Mouse (Mus musculus) stomach, embryonic 16.5 days (tissue): Measurements from ENCODE around the gene Sqstm1. TPM values are rescaled to one million over a fixed set of nuclear protein-coding genes. Genes with fewer than 3 reads are reported as not detected.

Experiments used
- ATAC-seq: fragments of 200-750 bp; cut with Nextera tagmentation; 2 replicates; pipeline ENCODE4 v1.8.0; 2017; ENCODE audit warnings: moderate number of reproducible peaks, moderate TSS enrichment; ENCODE audit not compliant: insufficient read depth, low FRiP score
- H3K27ac ChIP-seq: fragments of 300-500 bp; sonication (generic); 2 replicates; pipeline ENCODE4 v1.5.1; 2014; ENCODE audit warnings: low read length
- H3K27me3 ChIP-seq: fragments of 300-500 bp; sonication (generic); 2 replicates; pipeline ENCODE4 v1.6.1; 2014; ENCODE audit warnings: low read length, control low read depth, mixed read lengths; ENCODE audit not compliant: control insufficient read depth, insufficient read depth
- H3K36me3 ChIP-seq: fragments of 300-500 bp; sonication (generic); 2 replicates; pipeline ENCODE4 v1.6.1; 2014; ENCODE audit warnings: low read length; ENCODE audit not compliant: control insufficient read depth, insufficient read depth
- H3K4me1 ChIP-seq: fragments of 300-500 bp; sonication (generic); 2 replicates; pipeline ENCODE4 v1.6.1; 2014; ENCODE audit warnings: low read length, control low read depth, mixed read lengths; ENCODE audit not compliant: control insufficient read depth, insufficient read depth
- H3K4me2 ChIP-seq: fragments of 300-500 bp; sonication (generic); 2 replicates; pipeline ENCODE4 v1.6.1; 2014; ENCODE audit warnings: low read depth, low read length, mixed read lengths
- H3K4me3 ChIP-seq: fragments of 300-500 bp; sonication (generic); replicated peaks from 2 replicates; pipeline ENCODE4 v1.5.1; 2014; ENCODE audit warnings: mild to moderate bottlenecking, low read length
- H3K9ac ChIP-seq: fragments of 300-500 bp; sonication (generic); 2 replicates; pipeline ENCODE4 v1.6.1; 2014; ENCODE audit warnings: low read length
- H3K9me3 ChIP-seq: fragments of 300-500 bp; sonication (generic); replicated peaks from 2 replicates; pipeline ENCODE4 v1.6.1; 2016; ENCODE audit warnings: low read length, control low read depth; ENCODE audit not compliant: control insufficient read depth
- WGBS: fragments of 180-500 bp; shearing (Covaris S2); extraction: QIAGEN DNeasy Blood & Tissue Kit; methylation state at CpG from one replicate; pipeline ENCODE4 v1.1.7; 2014; 5-methylcytosine and 5-hydroxymethylcytosine counted together
- polyA plus RNA-seq: library from polyadenylated mRNA; unstranded; fragments of >200 nt; fragmentation: Nextera tagmentation; extraction: Ambion mirVana; gene quantifications from 2 replicates; pipeline ENCODE4 v1.2.1, GENCODE M21; 2015

Sqstm1 gene
- polyA plus RNA-seq, 1 experiment from 2014 or later: 202 TPM

DNA sequence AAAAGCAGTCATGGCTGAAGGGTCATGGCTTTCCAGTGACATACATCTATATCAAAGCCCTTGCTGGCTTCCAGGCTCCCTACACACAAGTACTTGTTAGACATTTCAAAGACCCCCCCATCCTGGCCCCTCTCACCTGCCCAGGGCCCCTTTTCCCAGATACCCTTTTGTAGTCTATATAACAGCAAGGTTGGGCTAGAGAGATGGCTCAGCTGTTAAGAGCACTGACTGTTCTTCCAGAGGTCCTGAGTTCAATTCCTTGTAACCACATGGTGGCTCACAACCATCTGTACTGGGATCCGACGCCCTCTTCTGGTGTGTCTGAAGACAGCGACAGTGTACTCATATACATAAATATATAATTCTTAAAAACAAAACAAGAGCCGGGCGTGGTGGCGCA lies 4.0 kb upstream of the Sqstm1 start:
- WGBS: 92% methylated on average over 6 of the region's 6 CpGs
- no peaks in the 10 kb centered on the region for H3K27me3 ChIP-seq
- no peak overlapping the region for H3K27ac ChIP-seq
- H3K9ac ChIP-seq: no peak overlapping the region
- no peaks in the 10 kb centered on the region for H3K36me3 ChIP-seq
- H3K4me1 ChIP-seq: peaks cover 20% of the 10 kb centered on the region
- no peak overlapping the region for H3K4me3 ChIP-seq
- no peak for ATAC-seq
- H3K4me2 ChIP-seq: no peak overlapping the region
- no peaks in the 10 kb centered on the region for H3K9me3 ChIP-seq

DNA sequence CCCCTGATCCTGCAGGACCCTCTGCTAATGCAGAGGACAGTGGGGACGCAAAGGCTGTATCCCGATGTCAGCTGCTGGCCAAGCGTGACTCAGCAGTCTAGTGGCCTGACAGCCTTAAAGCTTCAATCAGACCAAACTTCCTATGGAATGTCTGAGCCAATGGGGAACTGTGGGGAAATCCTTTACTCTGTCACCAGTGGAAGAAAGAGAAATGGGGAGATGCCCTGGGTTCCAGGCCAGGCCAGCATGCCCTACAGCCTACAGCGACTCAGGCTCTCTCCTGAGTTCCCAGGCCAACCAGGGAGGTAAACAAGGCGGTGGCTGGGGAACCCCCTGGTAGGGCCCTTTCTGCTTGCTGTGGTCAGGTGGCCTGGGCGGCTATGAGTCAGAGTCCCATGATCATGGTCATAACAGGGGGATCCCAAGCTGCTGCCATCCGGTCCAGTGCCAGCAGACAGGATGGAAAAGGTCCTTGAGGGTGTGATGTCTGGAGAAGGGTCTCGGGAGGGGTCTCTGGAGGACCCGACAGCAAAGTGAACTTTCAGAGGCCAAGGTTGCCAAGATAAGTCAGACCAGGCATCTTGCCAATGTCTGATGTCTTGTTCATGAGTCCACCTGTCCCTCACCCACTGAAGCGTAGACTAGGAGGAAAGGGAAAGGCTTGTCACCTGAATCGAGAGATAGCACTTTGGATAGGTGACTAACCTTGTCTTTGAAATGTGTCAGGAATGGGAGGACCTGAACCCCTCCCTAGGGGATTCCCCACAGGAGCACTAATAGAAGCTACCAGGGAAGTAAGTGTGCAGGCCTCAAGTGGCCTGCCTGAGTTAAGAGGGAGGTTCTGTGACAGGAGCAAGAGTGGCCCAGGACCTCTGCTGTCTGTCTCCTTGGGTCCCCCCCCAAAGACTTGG lies 2.5 kb upstream of the Sqstm1 start:
- H3K36me3 ChIP-seq: no peaks in the 10 kb centered on the region
- no peaks in the 10 kb centered on the region for H3K9me3 ChIP-seq
- WGBS: 49% methylated on average over 11 of the region's 11 CpGs
- H3K4me1 ChIP-seq: peaks cover 25% of the 10 kb centered on the region
- no peak overlapping the region for H3K9ac ChIP-seq
- H3K4me3 ChIP-seq: no peak overlapping the region
- H3K27me3 ChIP-seq: no peaks in the 10 kb centered on the region
- ATAC-seq: peak; percentile 57
- H3K27ac ChIP-seq: peak overlapping the region; percentile 3
- H3K4me2 ChIP-seq: no peak overlapping the region

DNA sequence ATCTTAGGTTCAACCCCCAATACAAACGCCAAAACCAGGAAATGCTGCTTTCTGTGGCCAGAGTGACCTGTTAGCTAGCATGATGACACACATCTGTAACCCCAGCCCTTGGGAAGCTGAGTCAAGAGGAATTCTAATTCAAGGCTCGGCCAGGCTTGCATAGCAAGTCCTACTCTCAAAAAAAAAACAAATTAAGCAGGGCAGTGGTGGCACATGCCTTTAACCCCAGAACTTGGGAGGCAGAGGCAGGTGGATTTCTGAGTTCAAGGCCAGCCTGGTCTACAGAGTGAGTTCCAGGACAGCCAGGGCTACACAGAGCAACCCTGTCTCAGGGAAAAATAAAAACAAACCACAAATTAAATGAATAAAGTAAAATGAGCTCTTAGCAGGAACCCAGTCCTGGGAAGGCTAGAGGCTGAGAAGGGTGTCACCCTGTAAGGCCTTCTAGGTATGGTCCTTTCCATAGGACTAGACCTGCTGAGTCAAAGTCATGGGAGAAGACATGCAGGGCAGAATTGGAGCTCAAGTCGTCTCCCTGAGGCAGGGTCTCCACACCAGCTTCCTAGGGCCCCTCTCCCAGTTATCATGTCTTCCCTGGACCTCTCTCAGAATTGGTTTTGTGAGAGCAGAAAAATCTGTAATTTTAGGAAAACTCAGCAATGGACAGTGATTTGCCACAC lies 1.6 kb upstream of the Sqstm1 start:
- no peak overlapping the region for H3K4me2 ChIP-seq
- H3K36me3 ChIP-seq: no peaks in the 10 kb centered on the region
- H3K27me3 ChIP-seq: no peaks in the 10 kb centered on the region
- H3K4me1 ChIP-seq: peaks cover 25% of the 10 kb centered on the region
- WGBS: 64% methylated on average over 3 of the region's 3 CpGs
- H3K4me3 ChIP-seq: no peak overlapping the region
- no peaks in the 10 kb centered on the region for H3K9me3 ChIP-seq
- H3K27ac ChIP-seq: no peak overlapping the region
- no peak for ATAC-seq
- no peak overlapping the region for H3K9ac ChIP-seq

DNA sequence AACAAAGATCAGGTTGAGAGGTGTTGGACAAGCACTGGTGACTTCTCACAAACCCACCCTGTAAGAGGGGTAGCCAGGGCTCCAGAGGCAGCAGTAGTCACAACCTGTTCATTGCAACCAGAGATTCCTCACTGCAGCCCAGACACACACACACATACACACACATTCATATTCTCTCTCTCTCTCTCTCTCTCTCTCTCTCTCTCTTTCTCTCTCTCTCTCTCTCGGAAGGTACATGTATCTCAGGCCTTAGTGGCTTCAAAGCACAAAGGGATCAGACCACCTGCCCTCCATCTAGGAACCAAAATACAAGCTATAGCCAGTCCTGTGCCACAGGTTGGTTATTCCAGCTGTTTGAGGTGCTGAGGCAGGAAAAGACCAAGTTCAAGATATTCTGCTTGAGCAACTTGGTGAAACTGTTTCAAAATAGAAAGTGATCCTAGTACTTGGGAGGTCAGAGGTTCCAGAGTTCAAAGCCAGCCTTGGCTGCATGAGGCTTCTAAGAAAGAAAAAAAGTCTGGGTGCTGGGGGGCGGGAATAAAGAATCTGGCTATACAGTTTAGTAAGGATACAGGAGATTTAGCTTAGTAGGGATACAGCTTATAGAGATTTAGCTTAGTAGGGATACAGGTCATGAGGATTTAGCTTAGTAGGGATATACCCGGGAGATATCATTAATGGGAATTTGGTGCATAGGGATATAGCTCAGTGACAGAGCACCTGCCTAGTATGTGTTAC lies 864 bp upstream of the Sqstm1 start:
- no peaks in the 10 kb centered on the region for H3K27me3 ChIP-seq
- ATAC-seq: no peak
- H3K9me3 ChIP-seq: no peaks in the 10 kb centered on the region
- peak overlapping the region; percentile 99 for H3K4me3 ChIP-seq
- H3K4me2 ChIP-seq: peak overlapping the region; percentile 79
- H3K27ac ChIP-seq: no peak overlapping the region
- H3K4me1 ChIP-seq: peaks cover 25% of the 10 kb centered on the region
- H3K36me3 ChIP-seq: peaks cover 1% of the 10 kb centered on the region; the same call in 1 of the 2 replicates
- 86% methylated on average over 3 of the region's 3 CpGs for WGBS
- H3K9ac ChIP-seq: peak overlapping the region; percentile 97

DNA sequence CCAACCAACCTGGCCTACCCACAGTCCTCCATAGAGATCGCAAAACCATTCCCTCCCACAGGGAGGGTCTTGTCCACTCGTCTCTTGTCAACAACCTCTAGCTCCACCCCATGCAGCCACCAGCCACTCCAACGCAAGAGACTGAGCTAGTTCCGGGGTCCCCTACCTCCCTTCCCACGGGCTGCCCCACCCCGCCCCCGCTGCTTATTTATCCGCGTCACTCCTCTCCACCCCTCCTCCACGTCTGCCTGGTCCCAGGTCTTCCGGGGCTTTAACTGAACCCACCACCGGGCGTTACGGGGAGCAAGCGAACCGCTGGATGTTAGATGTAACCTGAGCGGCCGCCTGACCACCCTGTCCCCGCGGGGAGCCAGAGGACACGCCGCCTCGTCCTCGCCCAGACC lies 524 bp downstream of the Sqstm1 start:
- H3K9ac ChIP-seq: peak overlapping the region; percentile 97
- H3K36me3 ChIP-seq: peaks cover 13% of the 10 kb centered on the region; the same call in 1 of the 2 replicates
- H3K4me2 ChIP-seq: peak overlapping the region; percentile 79
- no peaks in the 10 kb centered on the region for H3K9me3 ChIP-seq
- H3K27ac ChIP-seq: peak overlapping the region; percentile 99
- H3K4me1 ChIP-seq: peaks cover 16% of the 10 kb centered on the region
- under 1% methylated on average over 24 of the region's 24 CpGs for WGBS
- no peaks in the 10 kb centered on the region for H3K27me3 ChIP-seq
- H3K4me3 ChIP-seq: peak overlapping the region; percentile 99
- peak; percentile 96 for ATAC-seq

DNA sequence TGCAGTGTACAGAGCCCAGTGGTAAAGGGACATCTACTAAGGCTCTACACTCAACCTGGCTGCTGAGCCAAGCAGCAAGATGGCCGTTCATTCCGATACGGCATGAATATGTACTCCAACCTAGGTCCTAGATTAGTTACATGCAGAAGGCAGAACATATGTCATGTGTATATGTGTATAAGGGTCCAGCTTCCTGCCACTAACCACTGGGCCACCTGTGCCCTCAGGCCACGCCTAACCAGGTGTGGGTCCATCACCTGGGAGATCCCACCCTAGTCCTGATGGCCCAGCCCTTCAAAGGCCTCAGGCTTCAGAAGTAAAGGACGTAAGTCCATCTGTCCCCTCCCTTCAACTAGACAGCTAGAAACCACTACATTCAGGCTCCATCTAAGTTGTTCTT lies 2.6 kb downstream of the Sqstm1 start:
- no peak overlapping the region; the same call in 1 of the 2 replicates for H3K4me2 ChIP-seq
- no peak for ATAC-seq
- no peaks in the 10 kb centered on the region for H3K9me3 ChIP-seq
- 92% methylated on average over 5 of the region's 5 CpGs for WGBS
- H3K36me3 ChIP-seq: peaks cover 23% of the 10 kb centered on the region
- no peak overlapping the region for H3K27ac ChIP-seq
- no peak overlapping the region for H3K9ac ChIP-seq
- no peak overlapping the region for H3K4me3 ChIP-seq
- peaks cover 14% of the 10 kb centered on the region for H3K4me1 ChIP-seq
- no peaks in the 10 kb centered on the region for H3K27me3 ChIP-seq

DNA sequence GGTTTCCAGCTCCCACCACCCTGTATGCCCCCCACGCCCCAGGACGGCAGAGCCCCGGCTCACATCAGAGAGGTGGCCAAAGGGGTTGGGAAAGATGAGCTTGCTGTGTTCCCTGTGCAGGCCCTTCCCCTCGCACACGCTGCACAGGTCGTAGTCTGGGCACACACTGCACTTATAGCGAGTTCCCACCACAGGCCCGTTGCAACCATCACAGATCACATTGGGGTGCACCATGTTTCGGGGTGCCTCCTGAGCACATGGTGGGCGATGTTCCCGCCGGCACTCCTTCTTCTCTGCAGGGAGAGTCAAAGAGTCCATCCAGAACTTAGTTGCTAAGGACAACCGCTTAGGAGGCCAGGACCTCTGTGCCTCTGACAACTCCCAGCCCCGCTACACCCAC lies 3.3 kb downstream of the Sqstm1 start:
- peaks cover 8% of the 10 kb centered on the region for H3K4me1 ChIP-seq
- no peak overlapping the region for H3K9ac ChIP-seq
- H3K4me3 ChIP-seq: no peak overlapping the region
- H3K27me3 ChIP-seq: no peaks in the 10 kb centered on the region
- H3K4me2 ChIP-seq: no peak overlapping the region
- peaks cover 23% of the 10 kb centered on the region for H3K36me3 ChIP-seq
- no peaks in the 10 kb centered on the region for H3K9me3 ChIP-seq
- ATAC-seq: no peak
- WGBS: 97% methylated on average over 14 of the region's 14 CpGs
- no peak overlapping the region for H3K27ac ChIP-seq

DNA sequence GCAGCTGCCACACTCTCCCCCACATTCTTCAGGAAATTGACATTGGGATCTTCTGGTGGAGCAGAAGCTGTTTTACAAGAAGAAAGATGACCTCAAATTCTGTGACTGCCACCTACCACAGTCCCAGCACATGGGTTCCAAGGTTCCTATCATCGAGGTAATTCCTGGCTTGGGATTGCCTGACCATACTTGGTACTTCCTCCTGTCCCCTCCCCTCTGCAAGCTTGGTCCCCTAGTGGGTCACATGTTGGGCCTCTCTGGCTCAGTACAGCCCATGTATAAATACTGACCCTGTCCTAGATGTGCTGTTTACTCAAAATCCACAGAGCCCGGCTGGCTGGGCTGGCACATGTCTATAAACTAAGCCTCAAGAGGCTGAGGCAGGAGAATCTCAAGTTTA lies 4.6 kb downstream of the Sqstm1 start:
- Histone ChIP-seq H3K36me3 (peaks cover 33% of the 10 kb centered on the region), H3K27me3 (no peaks in the 10 kb centered on the region), H3K4me2 (no peak overlapping the region), H3K27ac (no peak overlapping the region), H3K4me3 (no peak overlapping the region), H3K4me1 (peaks cover 7% of the 10 kb centered on the region), H3K9ac (no peak overlapping the region), H3K9me3 (no peaks in the 10 kb centered on the region)
- no peak for ATAC-seq
- WGBS: 73% methylated on average over 2 of the region's 2 CpGs

DNA sequence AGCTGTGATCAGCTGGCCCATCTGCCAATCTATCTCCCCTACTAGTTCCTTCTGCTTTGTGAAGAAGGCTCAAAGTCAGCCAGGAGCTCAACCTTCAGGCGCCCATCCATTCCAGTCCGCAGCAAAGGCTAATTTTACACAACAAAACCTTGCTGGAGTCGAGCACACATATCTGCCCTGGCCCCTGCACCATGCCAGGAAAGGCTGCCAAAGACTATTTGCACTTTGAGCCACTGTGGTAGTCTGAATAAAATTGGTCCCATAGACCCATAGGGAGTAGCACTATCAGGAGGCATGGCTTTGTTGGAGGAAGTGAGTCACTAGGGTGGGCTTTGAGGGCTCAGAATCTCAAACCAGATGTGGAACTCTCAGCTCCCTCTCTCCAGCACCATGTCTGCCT lies 5.2 kb downstream of the Sqstm1 start:
- Histone ChIP-seq H3K9me3 (no peaks in the 10 kb centered on the region), H3K4me2 (no peak overlapping the region), H3K27ac (no peak overlapping the region), H3K4me3 (no peak overlapping the region), H3K9ac (no peak overlapping the region), H3K4me1 (peaks cover 5% of the 10 kb centered on the region), H3K36me3 (peaks cover 39% of the 10 kb centered on the region), H3K27me3 (no peaks in the 10 kb centered on the region)
- 89% methylated on average over 3 of the region's 3 CpGs for WGBS
- no peak for ATAC-seq
